Comparison of ENCODE assay signal across 23 mouse cellular contexts in the genomic region with DNA sequence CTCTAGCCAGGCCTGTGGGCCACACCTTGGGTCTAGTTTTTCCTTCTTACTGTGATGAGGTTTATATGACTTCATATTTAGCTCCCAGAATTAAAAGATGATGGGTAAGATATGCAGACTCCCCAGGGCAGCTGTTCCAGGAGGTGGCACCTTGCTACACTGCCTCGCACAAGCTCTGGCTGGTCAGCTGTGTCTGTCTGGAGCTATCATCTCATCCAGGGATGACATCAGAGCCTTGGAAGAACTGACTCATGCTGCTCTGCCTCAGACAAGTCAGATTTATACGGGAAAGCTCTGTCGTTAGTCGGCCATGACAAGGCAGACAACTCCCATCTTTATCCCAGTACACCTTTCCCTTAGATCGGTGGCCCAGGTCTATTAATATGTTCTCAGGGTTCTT. TPM values are rescaled to one million over a fixed set of nuclear protein-coding genes. Genes with fewer than 3 reads are reported as not detected.
DNase-seq lines count a peak whose midpoint lies in the region; TF ChIP-seq lines count a peak whose summit lies in the region.
"Had no signal": no experiment of that assay in that cellular context is flagged by ENCODE, and none has a peak within 500 bp of the region (broad histone marks: within the 10 kb centered on the region; RNA-seq: fewer than 3 reads in every experiment).

No protein-coding gene starts in this region.

- no peaks in the 10 kb centered on the region for H3K9me3 ChIP-seq in CH12.LX (replicated peaks; ENCODE audit: low read length)
- H3K9me3 ChIP-seq: embryonic facial prominence, embryonic 12.5 days; forebrain, embryonic 15.5 days; heart, embryonic 10.5 days; heart, embryonic 15.5 days; hindbrain, embryonic 10.5 days; intestine, embryonic 15.5 days; kidney, embryonic 15.5 days had no signal

- peaks cover 60 to 95% of the 10 kb centered on the region in 2 experiments for H3K4me1 ChIP-seq in CH12.LX (ENCODE audit: control insufficient read depth in 1 of 2, insufficient read depth in 2 of 2)
- H3K4me1 ChIP-seq: embryonic facial prominence, embryonic 12.5 days; heart, embryonic 15.5 days; intestine, embryonic 15.5 days had no signal

- TF ChIP-seq CTCF in CH12.LX (conservative IDR thresholded peaks at IDR 0.05 in 1 of 2, IDR thresholded peaks at IDR 0.05 in 1 of 2; ENCODE audit: low read depth in 2 of 2, low read length in 2 of 2), result no peak
- no peak for TF ChIP-seq CTCF in gastrocnemius, adult 2 months (IDR thresholded peaks at IDR 0.05)

- H3K4me3 ChIP-seq in CH12.LX (replicated peaks in 1 of 3; ENCODE audit: low read depth in 2 of 3, low read length in 2 of 3, poor library complexity in 1 of 3), result no peak overlapping the region
- no peak overlapping the region for H3K4me3 ChIP-seq in gastrocnemius, adult 2 months
- H3K4me3 ChIP-seq: embryonic facial prominence, embryonic 12.5 days; forebrain, embryonic 15.5 days; heart, embryonic 10.5 days; heart, embryonic 15.5 days; hindbrain, embryonic 10.5 days; intestine, embryonic 15.5 days; kidney, embryonic 15.5 days had no signal

- TF ChIP-seq POLR2A in CH12.LX (IDR thresholded peaks at IDR 0.05; ENCODE audit: low read depth, low read length), result no peak; the same call in 1 of the 2 replicates

- H3K9ac ChIP-seq in CH12.LX (ENCODE audit: insufficient read depth, low read depth), result 0 out of 2 replicates have a peak overlapping the region, but pooled peaks have one; percentile 86
- H3K9ac ChIP-seq: embryonic facial prominence, embryonic 12.5 days; forebrain, embryonic 15.5 days; heart, embryonic 15.5 days; hindbrain, embryonic 14.5 days; intestine, embryonic 15.5 days; kidney, embryonic 15.5 days had no signal

- no peak; the same call in 1 of the 2 replicates for TF ChIP-seq RAD21 in CH12.LX (IDR thresholded peaks at IDR 0.05; ENCODE audit: low read depth, low read length)

- peak overlapping the region; percentile 100 for H3K27ac ChIP-seq in CH12.LX (ENCODE audit: insufficient read depth, low read depth)
- no peak overlapping the region for H3K27ac ChIP-seq in gastrocnemius, adult 2 months
- H3K27ac ChIP-seq: embryonic facial prominence, embryonic 12.5 days; forebrain, embryonic 15.5 days; heart, embryonic 10.5 days; heart, embryonic 15.5 days; hindbrain, embryonic 10.5 days; hindbrain, embryonic 14.5 days; intestine, embryonic 15.5 days; kidney, embryonic 15.5 days had no signal

- no peak overlapping the region for H3K4me2 ChIP-seq in CH12.LX (ENCODE audit: insufficient read depth, low read depth, poor library complexity, severe bottlenecking)
- H3K4me2 ChIP-seq: embryonic facial prominence, embryonic 12.5 days; forebrain, embryonic 15.5 days; heart, embryonic 15.5 days; hindbrain, embryonic 14.5 days; intestine, embryonic 15.5 days; kidney, embryonic 15.5 days had no signal

- peak; percentile 50; the same call in 1 of the 2 replicates for TF ChIP-seq EP300 in CH12.LX (IDR thresholded peaks at IDR 0.05; ENCODE audit: low read length)

- no peaks in the 10 kb centered on the region for H3K79me2 ChIP-seq in CH12.LX (replicated peaks; ENCODE audit: control insufficient read depth, extremely low read depth, insufficient read depth, poor library complexity, severe bottlenecking)

- intact Hi-C loops in gastrocnemius, adult 2 months (cut with DNase I), result no loop called here

- no peaks in the 10 kb centered on the region for H3K36me3 ChIP-seq in CH12.LX (replicated peaks in 1 of 2; ENCODE audit: control insufficient read depth in 1 of 2, insufficient read depth in 1 of 2, low read length in 1 of 2)
- H3K36me3 ChIP-seq: embryonic facial prominence, embryonic 12.5 days; forebrain, embryonic 15.5 days; heart, embryonic 10.5 days; heart, embryonic 15.5 days; hindbrain, embryonic 10.5 days; intestine, embryonic 15.5 days; kidney, embryonic 15.5 days had no signal

- H3K27me3 ChIP-seq in CH12.LX (replicated peaks), result no peaks in the 10 kb centered on the region
- H3K27me3 ChIP-seq: embryonic facial prominence, embryonic 12.5 days; forebrain, embryonic 15.5 days; heart, embryonic 15.5 days; intestine, embryonic 15.5 days; kidney, embryonic 15.5 days had no signal

- in situ Hi-C loops in CH12.LX (cut with MboI; ENCODE audit: low pct_ligation_motif_present, low pct_unique_long_range_greater_than_20kb, low sequenced_read_pairs), result loop anchor here (10.0 kb wide), 2 partner anchors 62 to 192 kb away; a partner anchor contains a TSS

- dilution Hi-C loops in CH12.LX (cut with MboI; ENCODE audit: extremely low pct_ligation_motif_present, extremely low pct_unique_long_range_greater_than_20kb, low sequenced_read_pairs), result no loop called here

- peak; percentile 30 for DNase-seq in adrenal gland, postnatal 10 days
- DNase-seq in adrenal gland, adult 18-20 months (ENCODE audit: low spot score in 2 of 2), result no peak
- peak; percentile 83 for DNase-seq in 3T3-L1 (ENCODE audit: low read depth, low spot score)
- DNase-seq in CH12.LX (ENCODE audit: extremely low read depth), result no peak
- DNase-seq in adrenal gland, postnatal 36 days, result peak; percentile 25 to 51
- no peak for DNase-seq in lung, postnatal 14 days
- DNase-seq in left cerebral cortex, adult 11 months (ENCODE audit: low spot score), result no peak
- DNase-seq in gastrocnemius, adult 2 months, result no peak
- DNase-seq: cerebellum, adult 2 months; cerebellum, postnatal 14 days; embryo, embryonic 11 days; gastrocnemius, postnatal 10 days; heart, adult 18-20 months; heart, postnatal 14 days; kidney, adult 18-20 months had no signal

TF ChIP-seq in CH12.LX, 34 proteins besides CTCF, POLR2A, EP300 and RAD21:
- TF ChIP-seq MEF2A (IDR thresholded peaks at IDR 0.05; ENCODE audit: borderline replicate concordance, low read depth, low read length) (0 out of 2 replicates have a peak, but pooled peaks have one; percentile 28), ZKSCAN1 (IDR thresholded peaks at IDR 0.05; ENCODE audit: borderline replicate concordance, low read depth, low read length) (no peak), USF2 (conservative IDR thresholded peaks at IDR 0.05; ENCODE audit: low read depth, low read length) (no peak), IRF4 (IDR thresholded peaks at IDR 0.05; ENCODE audit: low read depth, low read length) (peak; percentile 10; the same call in 1 of the 2 replicates), MYC (IDR thresholded peaks at IDR 0.05; ENCODE audit: low read depth, low read length) (no peak), BHLHE40 (IDR thresholded peaks at IDR 0.05; ENCODE audit: low read depth, low read length) (peak; percentile 27; the same call in 1 of the 2 replicates), UBTF (IDR thresholded peaks at IDR 0.05; ENCODE audit: low read depth, low read length) (no peak), GABPA (IDR thresholded peaks at IDR 0.05; ENCODE audit: insufficient replicate concordance, low read depth, low read length) (no peak), POLR2AphosphoS2 (IDR thresholded peaks at IDR 0.05; ENCODE audit: low read depth, low read length) (no peak), MAFK (IDR thresholded peaks at IDR 0.05; ENCODE audit: insufficient replicate concordance, low read length) (0 out of 2 replicates have a peak, but pooled peaks have one; percentile 12), MAX (IDR thresholded peaks at IDR 0.05; ENCODE audit: low read length) (no peak), JUN (IDR thresholded peaks at IDR 0.05; ENCODE audit: insufficient read depth, low read depth, low read length) (peak; percentile 82), PAX5 (IDR thresholded peaks at IDR 0.05; ENCODE audit: low read length) (no peak), ELF1 (IDR thresholded peaks at IDR 0.05; ENCODE audit: low read depth, low read length) (no peak), ETS1 (conservative IDR thresholded peaks at IDR 0.05; ENCODE audit: low read depth, low read length) (peak; percentile 96), SMC3 (IDR thresholded peaks at IDR 0.05; ENCODE audit: low read depth, low read length) (no peak), USF1 (IDR thresholded peaks at IDR 0.05; ENCODE audit: low read depth, low read length) (no peak), KAT2A (IDR thresholded peaks at IDR 0.05; ENCODE audit: insufficient replicate concordance, low read length) (no peak), HCFC1 (IDR thresholded peaks at IDR 0.05; ENCODE audit: low read depth, low read length) (0 out of 2 replicates have a peak, but pooled peaks have one; percentile 19), CHD2 (IDR thresholded peaks at IDR 0.05; ENCODE audit: low read length) (no peak), JUND (conservative IDR thresholded peaks at IDR 0.05; ENCODE audit: low read depth, low read length) (peak; percentile 89), TCF12 (IDR thresholded peaks at IDR 0.05; ENCODE audit: low read depth, low read length) (peak; percentile 19; the same call in 1 of the 2 replicates), RCOR1 (conservative IDR thresholded peaks at IDR 0.05; ENCODE audit: low read depth, low read length) (0 out of 2 replicates have a peak, but pooled peaks have one; percentile 39)

RNA-seq across cellular contexts. Expression of a gene that starts 46.2 kb away (rescaled TPM):
- 10 to 100 TPM; 58.4 to 70.4 TPM for total RNA-seq in adrenal gland, postnatal 10 days (2021)
- 10 to 100 TPM; 25.7 to 30.1 TPM for total RNA-seq in adrenal gland, adult 18-20 months (2021)
- total RNA-seq in CH12.LX (2012; rRNA removed) (22.3 and 25.8 TPM in 2 replicates), CH12.LX (2014; rRNA removed) (20.1 and 25.3 TPM in 2 replicates)
- polyA plus RNA-seq in CH12.LX (2012; ENCODE audit: insufficient read length, low read depth), result 35.6 and 37.0 TPM in 2 replicates
- total RNA-seq in adrenal gland, postnatal 36 days (2021), result 10 to 100 TPM; 40.2 to 42.0 TPM
- 10 to 100 TPM; 11.7 to 14.2 TPM for total RNA-seq in gastrocnemius, adult 2 months (2021)

Comparison
In these comparisons a context has a peak if more than half of its experiments do, and no peak if none do; other contexts are left out.
1. DNase-seq: peak in adrenal gland, postnatal 10 days (single experiment), 3T3-L1 (single experiment) and adrenal gland, postnatal 36 days (2 of 2); none in adrenal gland, adult 18-20 months (0 of 2), CH12.LX (single experiment), lung, postnatal 14 days (single experiment), left cerebral cortex, adult 11 months (single experiment) and gastrocnemius, adult 2 months (single experiment).